Mouse (Mus musculus) embryonic facial prominence, embryonic 15.5 days (tissue): ENCODE results near the gene Plaur. TPM values are rescaled to one million over a fixed set of nuclear protein-coding genes. Genes with fewer than 3 reads are reported as not detected.
"Not testable (repeated sequence)": the region's sequence is repeated elsewhere in the genome, so short reads cannot be mapped to it uniquely, and the experiment has no call there.

Source experiments
- ATAC-seq: fragments of 200-750 bp; cut with Nextera tagmentation; 2 replicates; pipeline ENCODE4 v1.8.0; 2017; ENCODE audit warnings: low read depth, moderate TSS enrichment; ENCODE audit not compliant: insufficient number of reproducible peaks, low FRiP score, low TSS enrichment
- H3K27ac ChIP-seq: fragments of 300-500 bp; sonication (generic); replicated peaks from 2 replicates; pipeline ENCODE4 v1.5.1; 2015; ENCODE audit warnings: mild to moderate bottlenecking, inconsistent platforms
- H3K27me3 ChIP-seq: fragments of 300-500 bp; sonication (generic); 2 replicates; pipeline ENCODE4 v1.6.1; 2015; ENCODE audit warnings: inconsistent platforms
- H3K36me3 ChIP-seq: fragments of 300-500 bp; sonication (generic); 2 replicates; pipeline ENCODE4 v1.6.1; 2015; ENCODE audit warnings: mild to moderate bottlenecking, inconsistent platforms
- H3K4me1 ChIP-seq: fragments of 300-500 bp; sonication (generic); 2 replicates; pipeline ENCODE4 v1.6.1; 2015; ENCODE audit warnings: inconsistent platforms
- H3K4me2 ChIP-seq: fragments of 300-500 bp; sonication (generic); replicated peaks from 2 replicates; pipeline ENCODE4 v1.6.1; 2015; ENCODE audit warnings: mild to moderate bottlenecking, inconsistent platforms
- H3K4me3 ChIP-seq: fragments of 300-500 bp; sonication (generic); replicated peaks from 2 replicates; pipeline ENCODE4 v1.5.1; 2015; ENCODE audit warnings: mild to moderate bottlenecking, inconsistent platforms
- H3K9ac ChIP-seq: fragments of 300-500 bp; sonication (generic); 2 replicates; pipeline ENCODE4 v1.6.1; 2015; ENCODE audit warnings: inconsistent platforms
- H3K9me3 ChIP-seq: fragments of 300-500 bp; sonication (generic); replicated peaks from 2 replicates; pipeline ENCODE4 v1.6.1; 2016; ENCODE audit warnings: inconsistent platforms
- WGBS: fragments of 180-500 bp; shearing (Covaris S2); methylation state at CpG from one replicate; pipeline ENCODE4 v1.1.7; 2015; 5-methylcytosine and 5-hydroxymethylcytosine counted together
- polyA plus RNA-seq: library from polyadenylated mRNA; unstranded; fragments of >200 nt; fragmentation: Nextera tagmentation; extraction: Ambion mirVana; gene quantifications from 2 replicates; pipeline ENCODE4 v1.2.1, GENCODE M21; 2015

Gene Plaur
- polyA plus RNA-seq, 1 experiment from 2014 or later: 8.8 TPM

DNA sequence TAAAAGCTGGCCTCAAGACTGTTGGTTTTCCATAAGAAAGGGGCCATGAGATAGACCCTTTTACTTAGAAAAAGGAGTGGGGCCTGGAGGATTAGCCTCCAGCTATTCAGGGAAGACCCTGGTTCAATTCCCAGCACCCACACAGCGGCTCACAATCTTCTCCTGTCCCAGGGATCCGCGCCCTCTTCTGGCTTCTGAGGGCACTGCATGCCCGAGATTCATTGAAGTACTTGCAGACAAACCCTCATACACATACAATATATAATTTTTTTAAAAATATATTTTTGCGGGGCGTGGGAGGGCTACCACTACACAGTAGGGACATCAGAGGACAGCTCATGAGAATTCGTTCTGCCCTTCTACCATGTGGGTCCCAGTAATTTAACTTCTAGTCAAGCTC lies 38.6 kb downstream of the Plaur start:
- H3K27ac ChIP-seq: no peak overlapping the region
- peaks cover 37% of the 10 kb centered on the region for H3K4me1 ChIP-seq
- 35% methylated on average over 7 of the region's 7 CpGs for WGBS
- no peak overlapping the region for H3K4me2 ChIP-seq
- no peaks in the 10 kb centered on the region for H3K9me3 ChIP-seq
- no peak for ATAC-seq
- H3K4me3 ChIP-seq: 0 out of 2 replicates have a peak overlapping the region, but pooled peaks have one; percentile 36
- no peaks in the 10 kb centered on the region for H3K36me3 ChIP-seq
- peaks cover 29% of the 10 kb centered on the region for H3K27me3 ChIP-seq
- H3K9ac ChIP-seq: no peak overlapping the region

DNA sequence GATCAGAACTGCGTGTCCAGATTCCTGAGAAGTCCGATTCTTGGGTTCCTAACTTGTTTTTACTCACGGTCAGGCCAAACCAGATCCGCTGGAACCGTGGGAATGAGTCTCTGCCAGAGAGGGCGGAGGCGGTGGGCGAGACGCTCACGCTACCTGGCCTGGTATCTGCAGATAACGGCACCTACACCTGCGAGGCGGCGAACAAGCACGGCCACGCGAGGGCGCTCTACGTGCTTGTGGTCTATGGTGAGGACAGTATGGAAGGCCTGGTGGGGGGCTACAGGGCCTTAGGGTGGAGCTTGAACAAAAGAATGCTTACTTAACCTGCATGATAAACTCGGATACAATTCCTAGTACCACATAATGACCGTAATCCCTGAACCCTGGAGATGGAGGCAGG lies 39.2 kb downstream of the Plaur start:
- Histone ChIP-seq H3K4me3 (no peak overlapping the region), H3K9ac (no peak overlapping the region), H3K36me3 (no peaks in the 10 kb centered on the region), H3K27ac (no peak overlapping the region), H3K4me2 (no peak overlapping the region), H3K9me3 (no peaks in the 10 kb centered on the region), H3K4me1 (peaks cover 42% of the 10 kb centered on the region), H3K27me3 (peaks cover 29% of the 10 kb centered on the region)
- ATAC-seq: no peak
- 49% methylated on average over 21 of the region's 21 CpGs for WGBS

DNA sequence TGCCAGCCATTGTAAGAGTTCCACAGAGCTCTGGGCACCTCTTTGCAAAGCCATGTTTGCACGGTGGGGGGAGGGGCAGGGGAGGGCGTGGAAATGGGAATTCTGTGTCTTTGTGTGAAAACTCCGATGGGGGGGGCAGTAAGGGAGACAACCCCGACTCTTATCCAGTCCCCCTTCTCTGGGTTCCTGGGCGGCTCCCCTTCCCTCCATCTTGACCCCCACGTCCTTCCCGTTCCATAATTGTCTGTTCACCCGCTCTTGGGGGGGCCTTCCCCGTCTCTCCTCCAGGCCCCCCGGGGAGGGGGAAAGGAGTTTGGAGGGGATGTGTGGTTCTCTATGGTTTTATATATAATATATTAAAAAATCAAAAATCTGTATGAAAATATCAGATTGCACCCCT lies 41.7 kb downstream of the Plaur start:
- Histone ChIP-seq H3K4me3 (no peak overlapping the region), H3K4me1 (peaks cover 55% of the 10 kb centered on the region), H3K4me2 (peak overlapping the region; percentile 25; the same call in 1 of the 2 replicates), H3K36me3 (no peaks in the 10 kb centered on the region), H3K27ac (no peak overlapping the region), H3K27me3 (peaks cover 24% of the 10 kb centered on the region), H3K9me3 (no peaks in the 10 kb centered on the region), H3K9ac (no peak overlapping the region)
- no peak for ATAC-seq
- 22% methylated on average over 10 of the region's 10 CpGs for WGBS

DNA sequence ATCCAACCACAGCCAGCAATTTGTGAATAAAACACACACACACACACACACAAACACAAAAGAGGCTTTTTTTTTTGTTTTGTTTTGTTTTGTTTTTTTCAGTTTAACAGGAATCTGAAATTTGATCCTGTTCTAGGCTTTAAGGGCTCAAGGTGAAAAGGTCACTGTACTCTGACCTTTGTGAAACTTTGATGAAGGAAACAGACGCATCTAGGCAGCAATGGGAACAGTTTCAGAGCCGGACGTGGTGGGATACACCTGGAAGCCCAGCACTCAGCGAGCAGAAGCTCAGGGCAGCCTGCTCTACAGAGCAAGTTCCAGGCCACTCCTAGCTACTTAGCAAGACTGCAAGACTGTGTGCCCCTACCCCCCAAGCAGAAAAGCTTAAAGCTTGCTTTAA lies 42.6 kb downstream of the Plaur start:
- peaks cover 16% of the 10 kb centered on the region for H3K27me3 ChIP-seq
- H3K9me3 ChIP-seq: no peaks in the 10 kb centered on the region
- H3K4me2 ChIP-seq: 0 out of 2 replicates have a peak overlapping the region, but pooled peaks have one; percentile 25
- no peaks in the 10 kb centered on the region for H3K36me3 ChIP-seq
- 27% methylated on average over 4 of the region's 4 CpGs for WGBS
- H3K27ac ChIP-seq: no peak overlapping the region
- no peak overlapping the region for H3K4me3 ChIP-seq
- peaks cover 49% of the 10 kb centered on the region for H3K4me1 ChIP-seq
- no peak for ATAC-seq
- no peak overlapping the region for H3K9ac ChIP-seq

DNA sequence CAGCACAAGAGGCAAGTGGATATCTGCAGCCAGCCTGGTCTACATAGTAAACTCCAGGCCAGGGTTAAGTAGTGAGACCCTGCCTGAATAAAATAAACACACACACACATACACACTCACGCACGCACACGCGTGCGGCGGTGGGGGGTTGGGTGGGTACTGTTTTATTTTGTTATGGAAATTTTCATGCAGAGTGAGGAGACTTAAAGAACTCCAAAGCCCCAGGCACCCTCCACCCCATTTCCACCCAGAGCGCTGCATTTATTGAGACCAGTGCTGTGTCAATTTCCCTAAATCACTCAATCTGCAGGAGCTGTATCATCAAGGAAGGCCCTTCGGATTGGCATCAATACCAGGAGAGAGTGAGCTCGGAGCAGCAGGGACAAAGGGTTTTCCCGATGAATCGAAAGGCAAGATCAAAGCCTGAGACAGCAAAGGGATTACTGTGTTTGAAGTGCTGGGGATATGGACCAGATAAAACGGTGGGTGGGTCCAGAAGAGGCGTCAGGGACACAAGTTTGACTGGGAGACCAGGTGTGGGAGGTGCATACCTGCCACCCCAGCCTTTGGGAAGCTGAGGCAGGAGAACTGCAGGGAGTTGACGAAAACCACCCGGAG lies 43.3 kb downstream of the Plaur start:
- H3K9me3 ChIP-seq: no peaks in the 10 kb centered on the region
- H3K4me2 ChIP-seq: peak overlapping the region; percentile 71

DNA sequence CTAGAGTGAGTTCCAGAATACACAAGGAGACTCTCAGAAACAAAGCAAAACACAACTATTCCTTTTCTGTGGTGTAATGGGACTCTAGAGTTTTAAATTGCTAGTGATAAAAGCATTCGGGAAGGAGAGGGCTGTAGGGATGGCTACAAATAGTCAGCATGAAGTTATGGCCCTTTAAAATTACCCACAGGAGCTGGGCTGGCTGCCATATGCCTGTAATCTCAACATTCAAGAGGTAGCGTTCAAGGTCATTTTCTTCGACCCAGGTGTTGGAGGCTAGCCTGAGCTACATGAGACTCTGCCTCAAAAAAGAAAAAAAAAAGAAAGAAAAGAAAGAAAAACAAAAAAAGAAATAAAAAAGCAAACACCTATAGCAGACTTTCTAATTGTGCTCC lies 43.8 kb downstream of the Plaur start:
- H3K4me3 ChIP-seq: peak overlapping the region; percentile 73
- WGBS: 11% methylated on average over 3 of the region's 3 CpGs

More for the DNA sequence above, 43.3 kb downstream of the Plaur start:
- peaks cover 42% of the 10 kb centered on the region for H3K4me1 ChIP-seq
- ATAC-seq: no peak
- H3K9ac ChIP-seq: no peak overlapping the region
- H3K36me3 ChIP-seq: no peaks in the 10 kb centered on the region
- peak overlapping the region; percentile 73 for H3K4me3 ChIP-seq
- H3K27me3 ChIP-seq: peaks cover 9% of the 10 kb centered on the region
- 20% methylated on average over 15 of the region's 15 CpGs for WGBS
- H3K27ac ChIP-seq: peak overlapping the region; percentile 99

DNA sequence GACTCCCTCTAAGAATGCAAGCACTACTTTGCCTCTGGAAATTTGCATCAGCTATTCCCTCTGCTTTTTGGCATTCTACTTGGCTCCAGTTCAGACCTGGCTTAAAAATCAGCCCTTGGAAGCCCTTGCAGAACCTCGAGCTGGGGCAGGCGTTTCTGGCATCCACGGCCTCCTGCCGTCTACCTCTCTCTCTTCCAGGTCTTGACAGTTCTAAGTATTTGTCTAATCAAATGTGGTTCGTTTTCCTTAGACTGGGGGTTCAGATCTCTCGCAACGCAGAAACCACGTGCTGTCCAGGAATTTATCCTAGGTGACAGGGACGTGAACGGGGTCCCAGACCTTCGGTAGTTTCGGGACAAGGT lies 44.2 kb downstream of the Plaur start:
- WGBS: under 1% methylated on average over 12 of the region's 12 CpGs
- H3K9me3 ChIP-seq: no peaks in the 10 kb centered on the region
- H3K36me3 ChIP-seq: peaks cover 3% of the 10 kb centered on the region; the same call in 1 of the 2 replicates
- H3K27me3 ChIP-seq: peaks cover 3% of the 10 kb centered on the region; the same call in 1 of the 2 replicates
- peak; percentile 12; the same call in 1 of the 2 replicates for ATAC-seq
- peak overlapping the region; percentile 99 for H3K27ac ChIP-seq
- H3K4me3 ChIP-seq: peak overlapping the region; percentile 73
- peak overlapping the region; percentile 91; the same call in 1 of the 2 replicates for H3K9ac ChIP-seq
- peaks cover 39% of the 10 kb centered on the region for H3K4me1 ChIP-seq
- peak overlapping the region; percentile 71 for H3K4me2 ChIP-seq

More for the DNA sequence above, 43.8 kb downstream of the Plaur start:
- Histone ChIP-seq H3K4me1 (peaks cover 39% of the 10 kb centered on the region), H3K36me3 (0 out of 2 replicates have a peak, but pooled peaks cover 3% of the 10 kb centered on the region), H3K9me3 (no peaks in the 10 kb centered on the region), H3K27me3 (peaks cover 4% of the 10 kb centered on the region; the same call in 1 of the 2 replicates), H3K9ac (no peak overlapping the region; the same call in 1 of the 2 replicates), H3K4me2 (peak overlapping the region; percentile 71), H3K27ac (peak overlapping the region; percentile 99)
- no peak for ATAC-seq

DNA sequence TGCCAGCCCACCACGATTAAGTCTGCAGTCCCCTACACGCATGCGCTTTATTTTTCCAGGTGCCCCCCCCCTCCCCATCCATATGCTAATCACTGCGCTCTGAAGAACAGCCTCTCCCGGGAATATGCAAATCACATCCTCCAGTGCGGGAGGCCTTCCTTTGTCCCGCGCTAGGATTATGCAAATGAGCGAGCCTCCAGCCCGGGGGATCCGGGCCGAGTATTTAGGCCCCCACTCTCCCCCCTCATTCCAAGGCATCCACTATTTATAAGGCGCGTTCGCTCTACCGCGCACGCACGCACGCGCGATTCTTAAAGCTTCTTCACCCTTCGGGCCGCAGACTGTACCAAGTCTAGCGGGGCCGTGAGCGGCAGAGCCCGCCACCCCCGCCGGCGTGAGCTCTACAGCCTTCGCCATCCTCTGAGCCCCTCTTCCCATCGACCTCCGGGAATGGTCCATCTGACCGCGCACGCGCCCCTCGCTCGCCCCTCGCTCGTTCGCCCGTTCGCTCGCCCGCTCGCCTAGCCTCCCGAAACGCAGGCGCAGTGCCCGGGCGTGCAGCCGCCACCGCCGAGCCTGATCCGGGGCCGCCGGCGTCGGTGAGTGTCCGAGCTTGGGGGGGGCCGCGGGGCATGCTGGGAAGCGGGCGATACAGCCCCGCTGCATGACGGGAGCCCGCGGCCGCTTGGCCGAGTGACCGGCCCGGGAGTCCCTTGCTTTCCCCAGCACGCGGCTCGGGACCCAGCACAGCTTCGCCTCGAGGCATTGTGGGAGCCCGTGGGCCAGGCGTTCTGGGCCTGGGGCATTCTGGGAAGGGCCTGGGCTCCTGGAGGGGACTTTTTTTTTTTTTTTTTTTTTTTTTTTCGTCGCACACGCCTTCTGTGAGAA lies 44.8 kb downstream of the Plaur start, which contains the start of gene Zfp428:
Gene Zfp428, plus strand, starts transcription at position 169 of the 888 bp plus-strand sequence.
- H3K4me2 ChIP-seq: peak within 1 kb of the TSS; percentile 71
- peak within 1 kb of the TSS; percentile 91 for H3K9ac ChIP-seq
- peaks cover 9% of the 10 kb centered on the region; the same call in 1 of the 2 replicates for H3K36me3 ChIP-seq
- peaks cover 39% of the 10 kb centered on the region for H3K4me1 ChIP-seq
- peak within 1 kb of the TSS; percentile 73 for H3K4me3 ChIP-seq
- no peaks in the 10 kb centered on the region for H3K27me3 ChIP-seq
- H3K9me3 ChIP-seq: no peaks in the 10 kb centered on the region
- H3K27ac ChIP-seq: peak within 1 kb of the TSS; percentile 99
- peak; percentile 84 for ATAC-seq
- under 1% methylated on average over 84 of the region's 84 CpGs for WGBS

DNA sequence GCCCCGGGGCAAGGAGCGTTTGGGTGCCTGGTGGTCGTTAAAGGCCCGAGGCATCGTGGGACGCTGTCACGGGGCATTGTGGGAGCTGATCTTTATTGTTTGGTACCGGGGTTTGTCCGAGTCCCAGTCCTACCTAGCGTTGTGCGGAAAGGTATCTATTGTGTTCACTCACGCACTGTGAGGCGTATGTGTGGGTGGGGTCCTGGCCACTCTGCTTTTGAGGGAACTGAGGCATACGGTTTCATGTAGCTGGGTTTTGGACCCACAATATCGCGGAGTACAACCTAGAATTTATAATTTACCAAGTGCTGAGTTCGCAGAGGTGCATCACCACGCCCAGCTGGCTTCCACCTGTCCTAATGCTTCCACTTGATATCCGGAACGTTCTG lies 45.4 kb downstream of the Plaur start:
- H3K27me3 ChIP-seq: no peaks in the 10 kb centered on the region
- no peaks in the 10 kb centered on the region for H3K9me3 ChIP-seq
- under 1% methylated on average over 20 of the region's 20 CpGs for WGBS
- peak overlapping the region; percentile 99 for H3K27ac ChIP-seq
- H3K9ac ChIP-seq: peak overlapping the region; percentile 91
- peak overlapping the region; percentile 71 for H3K4me2 ChIP-seq
- peak overlapping the region; percentile 73 for H3K4me3 ChIP-seq
- ATAC-seq: no peak
- peaks cover 39% of the 10 kb centered on the region for H3K4me1 ChIP-seq
- peaks cover 13% of the 10 kb centered on the region; the same call in 1 of the 2 replicates for H3K36me3 ChIP-seq

DNA sequence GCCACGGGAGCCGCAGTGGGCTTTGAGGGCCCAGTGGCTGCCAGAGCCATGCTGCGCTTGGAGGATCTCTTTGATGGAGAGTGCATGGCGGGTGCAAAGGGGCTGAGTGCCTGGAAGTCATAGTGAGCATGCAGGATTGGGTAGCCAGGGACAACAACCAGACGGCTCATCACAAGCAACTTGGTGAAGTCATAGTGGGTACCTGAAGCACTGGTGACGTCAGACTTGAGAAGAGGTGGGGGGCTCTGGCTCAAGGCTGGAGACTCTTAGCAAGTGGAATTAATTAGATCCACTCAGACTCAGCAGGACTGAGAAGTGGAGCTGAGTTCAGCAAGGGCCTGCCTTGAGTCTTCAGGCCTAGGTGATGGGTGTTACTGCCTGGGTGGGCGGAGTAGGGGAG lies 50.1 kb downstream of the Plaur start, which contains the start of gene AC161166.1:
Gene AC161166.1, minus strand, starts transcription at position 101 of the 400 bp plus-strand sequence.
- H3K4me2 ChIP-seq: no peak within 1 kb of the TSS
- H3K36me3 ChIP-seq: peaks cover 31% of the 10 kb centered on the region
- H3K9ac ChIP-seq: no peak within 1 kb of the TSS
- WGBS: 91% methylated on average over 7 of the region's 7 CpGs
- H3K9me3 ChIP-seq: no peaks in the 10 kb centered on the region
- no peak for ATAC-seq
- no peak within 1 kb of the TSS for H3K27ac ChIP-seq
- 0 out of 2 replicates have a peak, but pooled peaks cover 17% of the 10 kb centered on the region for H3K4me1 ChIP-seq
- no peak within 1 kb of the TSS for H3K4me3 ChIP-seq
- no peaks in the 10 kb centered on the region for H3K27me3 ChIP-seq

DNA sequence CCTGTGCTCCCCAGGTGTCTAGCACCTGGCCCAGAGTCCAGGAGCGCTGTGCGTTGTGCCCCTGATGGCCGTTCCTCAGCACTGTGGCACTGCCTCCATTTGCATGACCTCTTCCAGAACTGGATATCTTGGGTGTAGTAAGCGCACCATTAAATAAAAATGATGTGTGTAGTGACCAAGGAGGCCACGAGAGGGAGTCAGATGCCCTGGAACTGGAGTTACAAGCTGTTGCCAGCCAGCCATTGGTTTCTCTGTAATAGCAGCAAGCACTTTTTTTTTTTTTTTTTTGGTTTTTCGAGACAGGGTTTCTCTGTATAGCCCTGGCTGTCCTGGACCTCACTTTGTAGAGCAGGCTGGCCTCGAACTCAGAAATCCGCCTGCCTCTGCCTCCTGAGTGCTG lies 54.0 kb downstream of the Plaur start:
- not testable (repeated sequence) for H3K9me3 ChIP-seq, H3K9ac ChIP-seq, ATAC-seq, H3K4me1 ChIP-seq, H3K4me2 ChIP-seq, H3K27me3 ChIP-seq, H3K4me3 ChIP-seq, H3K27ac ChIP-seq
- peaks cover 28% of the 10 kb centered on the region for H3K36me3 ChIP-seq
- 68% methylated on average over 8 of the region's 8 CpGs for WGBS
